Mouse (Mus musculus): ENCODE data around the gene Flrt2. TPM values are rescaled to one million over a fixed set of nuclear protein-coding genes. Genes with fewer than 3 reads are reported as not detected.

Gene Flrt2
- polyA plus RNA-seq, 1 experiment from 2014 or later, result 23.3 TPM

DNA sequence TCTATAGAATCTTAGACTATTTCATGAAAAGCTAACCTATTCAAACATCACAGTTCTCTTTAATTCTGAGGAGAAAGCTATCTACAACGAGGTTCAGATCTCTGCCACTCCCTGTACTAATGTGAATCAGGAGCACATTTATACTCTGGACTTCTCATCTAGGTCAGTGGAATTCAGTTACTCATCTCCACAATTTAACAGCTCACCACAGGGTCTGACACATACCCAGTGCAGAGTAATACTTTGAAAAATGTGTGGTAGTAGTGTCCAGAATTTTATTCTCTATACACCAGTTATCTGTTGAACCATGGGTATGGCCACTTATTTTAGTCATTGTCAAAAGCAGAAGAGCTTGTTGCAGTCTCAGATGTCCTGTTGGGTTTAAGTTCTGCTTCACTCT, 98.1 kb downstream of the Flrt2 start:
- H3K27me3 ChIP-seq (ENCODE audit: control insufficient read depth, insufficient read depth, low read length), result no peaks in the 10 kb centered on the region
- H3K4me3 ChIP-seq (ENCODE audit: low read depth, low read length), result no peak overlapping the region
- no peak overlapping the region for H3K4me2 ChIP-seq
- ATAC-seq (replicated peaks; ENCODE audit: insufficient number of reproducible peaks, low FRiP score, low TSS enrichment), result no peak
- H3K4me1 ChIP-seq (ENCODE audit: control insufficient read depth, insufficient read depth, low read length), result no peaks in the 10 kb centered on the region
- no peaks in the 10 kb centered on the region for H3K36me3 ChIP-seq (ENCODE audit: control insufficient read depth, insufficient read depth, low read length)
- no peak overlapping the region for H3K27ac ChIP-seq (ENCODE audit: low read depth, low read length)
- H3K9ac ChIP-seq (ENCODE audit: low read depth, low read length), result no peak overlapping the region
- H3K9me3 ChIP-seq (replicated peaks; ENCODE audit: control insufficient read depth, low read length), result no peaks in the 10 kb centered on the region
- 64% methylated on average over 1 of the region's 1 CpGs for WGBS (ENCODE audit: insufficient replicate concordance)

DNA sequence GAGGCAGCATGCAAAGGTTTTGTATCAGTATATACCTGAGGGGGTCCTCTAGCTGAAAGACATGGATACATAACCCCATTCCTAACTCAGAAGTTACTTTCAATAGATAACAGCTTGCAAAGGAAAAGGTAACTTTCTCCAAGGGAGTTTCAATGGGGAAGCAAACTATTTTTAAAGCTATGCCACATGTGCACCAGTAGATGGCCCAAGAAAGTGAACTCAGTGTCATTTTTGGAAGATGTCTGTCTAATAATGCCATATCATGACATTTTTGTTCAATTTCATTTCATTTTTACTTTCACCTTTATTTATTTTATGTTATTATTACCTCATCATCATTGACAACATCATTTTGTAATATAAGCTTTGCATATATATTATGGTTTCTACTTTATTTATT, 124.6 kb downstream of the Flrt2 start:
- no peaks in the 10 kb centered on the region for H3K36me3 ChIP-seq (ENCODE audit: control insufficient read depth, insufficient read depth, low read length)
- H3K9me3 ChIP-seq (replicated peaks; ENCODE audit: control insufficient read depth, low read length), result no peaks in the 10 kb centered on the region
- no peak for ATAC-seq (replicated peaks; ENCODE audit: insufficient number of reproducible peaks, low FRiP score, low TSS enrichment)
- no peak overlapping the region for H3K9ac ChIP-seq (ENCODE audit: low read depth, low read length)
- no peaks in the 10 kb centered on the region for H3K4me1 ChIP-seq (ENCODE audit: control insufficient read depth, insufficient read depth, low read length)
- no peaks in the 10 kb centered on the region for H3K27me3 ChIP-seq (ENCODE audit: control insufficient read depth, insufficient read depth, low read length)
- H3K27ac ChIP-seq (ENCODE audit: low read depth, low read length), result no peak overlapping the region
- H3K4me2 ChIP-seq, result no peak overlapping the region
- H3K4me3 ChIP-seq (ENCODE audit: low read depth, low read length), result no peak overlapping the region
